Mouse (Mus musculus) lung, postnatal 25 days (tissue): ENCODE measurements at regions not wholly inside any gene's neighbourhood (a gene's known extent, or its start where the extent isn't known, plus 50 kb on each side); places are given as distances from the start of the nearest gene placed in this dataset.

Source experiments
- DNase-seq: peaks from one replicate; pipeline ENCODE4 v3.0.0; 2022; ENCODE audit warnings: low spot score

- DNase-seq: peak; percentile 19
These were observed 552.4 kb downstream of the Rfpl4b start for GRCm38 (mm10) chr10:38269136-38269535.

GRCm38 (mm10) chr10:38265564-38265963 is 556.0 kb downstream of the Rfpl4b start:
- DNase-seq: peak; percentile 21

DNA sequence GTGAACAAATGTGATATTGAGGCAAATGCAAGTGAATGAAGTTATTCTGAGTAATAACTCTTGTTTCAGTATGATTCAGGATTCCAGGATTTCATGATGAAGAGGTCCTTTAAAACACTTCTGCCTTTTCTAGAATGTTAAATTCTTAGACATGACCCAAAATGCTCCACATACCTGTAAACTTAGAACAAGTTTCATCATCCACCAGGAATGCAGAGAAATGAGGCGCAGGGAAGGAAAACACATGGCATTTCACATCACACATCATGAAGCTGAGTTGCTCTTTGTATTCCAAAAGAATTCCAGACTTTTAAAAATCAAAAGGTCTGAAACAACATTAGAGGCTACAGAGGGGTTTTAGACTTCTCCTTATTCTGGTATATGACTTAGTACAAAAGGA is 574.8 kb downstream of the Rfpl4b start:
- peak; percentile 34 for DNase-seq
